Mouse (Mus musculus): Measurements from ENCODE around the gene Nup153.

DNA sequence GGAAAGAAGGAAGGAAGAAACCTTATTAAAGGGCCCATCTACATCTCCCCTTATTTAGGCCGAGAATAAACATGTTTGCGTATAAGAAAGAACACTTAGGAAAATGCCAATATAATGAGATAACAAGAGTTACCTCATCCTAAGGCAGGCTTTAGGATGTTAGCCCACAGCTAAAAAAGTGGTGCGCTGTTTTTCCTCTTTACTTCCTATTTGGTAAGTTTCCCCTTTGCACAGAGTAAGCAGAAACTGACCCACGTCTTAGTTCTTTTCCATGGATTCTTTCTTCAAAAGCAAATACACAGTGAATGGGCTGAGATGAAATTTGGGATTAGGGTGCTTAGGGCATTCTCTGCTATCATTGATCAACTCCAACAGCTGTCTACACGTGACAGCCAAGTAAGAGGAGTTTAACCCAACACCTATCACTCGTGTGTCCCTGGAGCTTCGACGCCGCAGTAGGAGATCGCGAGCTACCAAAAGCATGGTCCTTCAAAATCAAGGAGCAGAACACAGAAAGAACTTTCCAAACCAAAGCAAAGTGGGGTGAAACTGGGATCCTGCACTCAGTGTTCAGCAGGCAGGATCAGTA lies 7.6 kb upstream of the Nup153 start:
- no peak for TF ChIP-seq CTCF (IDR thresholded peaks at IDR 0.05; ENCODE audit: borderline replicate concordance, extremely low read depth, insufficient read depth, insufficient read length)
- no peak for TF ChIP-seq POLR2A (IDR thresholded peaks at IDR 0.05; ENCODE audit: borderline replicate concordance, extremely low read depth, insufficient read depth, insufficient read length, poor library complexity, severe bottlenecking)

All from brain, embryonic 14.5 days (tissue).